Mouse (Mus musculus) MEL (cell line): ENCODE measurements around the gene Lrrc32. TPM values are rescaled to one million over a fixed set of nuclear protein-coding genes. Genes with fewer than 3 reads are reported as not detected.

ENCODE experiments used
- DNase-seq: peaks from one replicate; pipeline ENCODE4 v3.0.0; 2011; ENCODE audit warnings: low read depth, low spot score
- H3K27ac ChIP-seq: 2 replicates; pipeline ENCODE4 v1.5.1; 2012; ENCODE audit warnings: low read depth, mild to moderate bottlenecking, control low read depth, low read length, moderate library complexity; ENCODE audit not compliant: control insufficient read depth
- H3K27me3 ChIP-seq, 2 experiments: fragments of 150-350 bp in 1 of 2; sonication (generic) in 1 of 2; 2 replicates each; pipeline ENCODE4 v1.6.1; 2012; ENCODE audit warnings: low read length in 2 of 2, mild to moderate bottlenecking in 2 of 2, improper control_type of control experiment in 1 of 2, moderate library complexity in 1 of 2; ENCODE audit not compliant: insufficient read depth in 2 of 2, control insufficient read depth in 1 of 2
- H3K36me3 ChIP-seq, 2 experiments: 2 replicates each; pipeline ENCODE4 v1.6.1; 2012 to 2014; ENCODE audit warnings: low read length in 2 of 2, improper control_type of control experiment in 1 of 2, inconsistent platforms in 1 of 2, mild to moderate bottlenecking in 1 of 2; ENCODE audit not compliant: insufficient read depth in 2 of 2, control insufficient read depth in 1 of 2
- H3K4me1 ChIP-seq, 2 experiments: fragments of 150-350 bp in 1 of 2; sonication (generic) in 1 of 2; 2 replicates each; pipeline ENCODE4 v1.6.1; 2012; ENCODE audit warnings: low read length in 2 of 2, improper control_type of control experiment in 1 of 2, mild to moderate bottlenecking in 1 of 2; ENCODE audit not compliant: insufficient read depth in 2 of 2, control insufficient read depth in 1 of 2
- H3K4me3 ChIP-seq, 2 experiments: fragments of 150-350 bp in 1 of 2; sonication (generic) in 1 of 2; 2 replicates each; pipeline ENCODE4 v1.5.1; 2012; ENCODE audit warnings: low read depth in 2 of 2, low read length in 2 of 2, mild to moderate bottlenecking in 2 of 2, moderate library complexity in 2 of 2, control low read depth in 1 of 2, improper control_type of control experiment in 1 of 2; ENCODE audit not compliant: control insufficient read depth in 1 of 2, insufficient read depth in 1 of 2
- H3K79me2 ChIP-seq: 2 replicates; pipeline ENCODE4 v1.6.1; 2012; ENCODE audit warnings: mild to moderate bottlenecking, low read length, moderate library complexity; ENCODE audit not compliant: control insufficient read depth, poor library complexity, insufficient read depth
- H3K9ac ChIP-seq: 2 replicates; pipeline ENCODE4 v1.6.1; 2012; ENCODE audit warnings: low read depth, mild to moderate bottlenecking, control low read depth, low read length, moderate library complexity; ENCODE audit not compliant: control insufficient read depth, poor library complexity, severe bottlenecking
- H3K9me3 ChIP-seq: fragments of 150-350 bp; sonication (generic); replicated peaks from 2 replicates; pipeline ENCODE4 v1.6.1; 2012; ENCODE audit warnings: mild to moderate bottlenecking, low read length, improper control_type of control experiment, moderate library complexity; ENCODE audit not compliant: insufficient read depth
- BHLHE40 ChIP-seq: IDR thresholded peaks from 2 replicates; pipeline ENCODE4 v1.6.1; 2012; ENCODE audit warnings: low read depth, mild to moderate bottlenecking, inconsistent platforms, low read length, improper control_type of control experiment, borderline replicate concordance
- CHD1 ChIP-seq: IDR thresholded peaks from 2 replicates; pipeline ENCODE4 v1.6.1; 2012; ENCODE audit warnings: low read depth, mild to moderate bottlenecking, inconsistent platforms, low read length, improper control_type of control experiment
- ETS1 ChIP-seq: IDR thresholded peaks from 2 replicates; pipeline ENCODE4 v1.6.1; 2012; ENCODE audit warnings: low read depth, mild to moderate bottlenecking, inconsistent platforms, low read length, improper control_type of control experiment, moderate library complexity
- HCFC1 ChIP-seq: IDR thresholded peaks from 2 replicates; pipeline ENCODE4 v1.6.1; 2012; ENCODE audit warnings: low read depth, mild to moderate bottlenecking, inconsistent platforms, low read length, improper control_type of control experiment, moderate library complexity
- JUND ChIP-seq: IDR thresholded peaks from 2 replicates; pipeline ENCODE4 v1.6.1; 2011; ENCODE audit warnings: low read depth, mild to moderate bottlenecking, improper control_type of control experiment, low read length
- KAT2A ChIP-seq: conservative IDR thresholded peaks from 2 replicates; pipeline ENCODE4 v1.6.1; 2012; ENCODE audit warnings: low read depth, low read length, improper control_type of control experiment, inconsistent platforms
- MAFK ChIP-seq: IDR thresholded peaks from 2 replicates; pipeline ENCODE4 v1.6.1; 2011; ENCODE audit warnings: low read depth, mild to moderate bottlenecking, low read length, improper control_type of control experiment, borderline replicate concordance
- MEF2A ChIP-seq: IDR thresholded peaks from 2 replicates; pipeline ENCODE4 v1.6.1; 2014; ENCODE audit warnings: low read depth, mild to moderate bottlenecking, inconsistent platforms, low read length, improper control_type of control experiment; ENCODE audit not compliant: poor library complexity, insufficient replicate concordance, severe bottlenecking; ENCODE audit errors: extremely low read depth
- MYB ChIP-seq: IDR thresholded peaks from 2 replicates; pipeline ENCODE4 v1.6.1; 2011; ENCODE audit warnings: mild to moderate bottlenecking, low read depth, low read length, improper control_type of control experiment
- MYC ChIP-seq: IDR thresholded peaks from 2 replicates; pipeline ENCODE4 v1.6.1; 2011; ENCODE audit warnings: low read depth, mild to moderate bottlenecking, low read length, improper control_type of control experiment, moderate library complexity
- NELFE ChIP-seq: IDR thresholded peaks from 2 replicates; pipeline ENCODE4 v1.6.1; 2011; ENCODE audit warnings: low read depth, low read length, improper control_type of control experiment
- NRF1 ChIP-seq: IDR thresholded peaks from 2 replicates; pipeline ENCODE4 v1.6.1; 2014; ENCODE audit warnings: low read depth, mild to moderate bottlenecking, inconsistent platforms, low read length, improper control_type of control experiment, moderate library complexity; ENCODE audit not compliant: poor library complexity, insufficient read depth, severe bottlenecking
- POLR2AphosphoS2 ChIP-seq: IDR thresholded peaks from 2 replicates; pipeline ENCODE4 v1.6.1; 2011; ENCODE audit warnings: low read length, improper control_type of control experiment
- SIN3A ChIP-seq: IDR thresholded peaks from 2 replicates; pipeline ENCODE4 v1.6.1; 2012; ENCODE audit warnings: low read length, improper control_type of control experiment, inconsistent platforms
- SMC3 ChIP-seq: IDR thresholded peaks from 2 replicates; pipeline ENCODE4 v1.6.1; 2011; ENCODE audit warnings: low read depth, low read length, improper control_type of control experiment
- TAL1 ChIP-seq: IDR thresholded peaks from 2 replicates; pipeline ENCODE4 v1.6.1; 2012; ENCODE audit warnings: mild to moderate bottlenecking, inconsistent platforms, low read length, moderate library complexity, mixed read lengths
- TCF12 ChIP-seq: IDR thresholded peaks from 2 replicates; pipeline ENCODE4 v1.6.1; 2014; ENCODE audit warnings: low read depth, mild to moderate bottlenecking, inconsistent platforms, low read length, improper control_type of control experiment, moderate library complexity
- USF1 ChIP-seq: IDR thresholded peaks from 2 replicates; pipeline ENCODE4 v1.6.1; 2014; ENCODE audit warnings: low read depth, mild to moderate bottlenecking, inconsistent platforms, low read length, improper control_type of control experiment, moderate library complexity
- ZC3H11A ChIP-seq: IDR thresholded peaks from 2 replicates; pipeline ENCODE4 v1.6.1; 2012; ENCODE audit warnings: low read depth, mild to moderate bottlenecking, inconsistent platforms, low read length, improper control_type of control experiment
- ZKSCAN1 ChIP-seq: IDR thresholded peaks from 2 replicates; pipeline ENCODE4 v1.6.1; 2012; ENCODE audit warnings: low read depth, mild to moderate bottlenecking, inconsistent platforms, low read length, improper control_type of control experiment, moderate library complexity
- ZNF384 ChIP-seq: IDR thresholded peaks from 2 replicates; pipeline ENCODE4 v1.6.1; 2012; ENCODE audit warnings: low read depth, mild to moderate bottlenecking, inconsistent platforms, low read length, improper control_type of control experiment
- polyA plus RNA-seq, 2 experiments: library from polyadenylated mRNA; stranded (reverse) in 1 of 2; unstranded in 1 of 2; fragments of >175 nt in 1 of 2; fragments of >200 nt in 1 of 2; gene quantifications; 2 replicates each; pipeline versions ENCODE4 v1.2.1 to v1.2.4; 2012; ENCODE audit warnings: low replicate concordance in 2 of 2, low read depth in 1 of 2; ENCODE audit not compliant: insufficient read length in 2 of 2, insufficient read depth in 1 of 2, missing spikeins in 1 of 2
- total RNA-seq: library from RNA; depleted of rRNA; stranded (reverse); fragments of 300-350 nt; gene quantifications from 2 replicates; pipeline ENCODE4 v1.2.3, GENCODE M21; 2012

Gene Lrrc32
- total and polyA plus RNA-seq, 3 experiments, result not detected

DNA sequence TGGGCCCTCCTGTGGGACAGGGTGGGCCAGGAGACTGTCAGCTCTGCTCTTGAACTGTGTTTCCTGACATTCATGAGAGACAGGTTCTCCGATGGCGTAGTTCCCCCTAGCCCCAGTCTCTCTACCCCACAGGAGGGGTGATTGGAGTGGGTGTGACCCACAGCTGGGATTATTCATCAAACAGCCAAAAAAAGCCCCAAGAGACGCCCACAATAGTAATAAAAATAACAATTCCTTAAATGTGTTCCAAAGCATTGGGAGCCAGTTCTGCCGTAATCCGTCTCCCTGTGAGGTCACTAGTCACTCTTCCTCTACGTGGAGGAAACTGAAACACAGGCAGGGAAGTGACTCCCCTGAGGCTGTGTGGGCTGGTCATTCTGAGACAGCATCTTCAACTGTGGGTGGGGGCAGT lies 53.7 kb downstream of the Lrrc32 start:
- TF ChIP-seq NRF1 (no peak), NELFE (no peak), USF1 (no peak), MAFK (no peak), ZC3H11A (no peak), MEF2A (no peak), ZNF384 (no peak), ETS1 (no peak), JUND (no peak), MYB (no peak), HCFC1 (no peak), BHLHE40 (no peak), POLR2AphosphoS2 (no peak), TCF12 (no peak), SMC3 (no peak), SIN3A (no peak), CHD1 (no peak), ZKSCAN1 (no peak), MYC (no peak), TAL1 (no peak)
- no peak overlapping the region for H3K4me3 ChIP-seq
- no peak overlapping the region for H3K9ac ChIP-seq
- H3K79me2 ChIP-seq, result no peaks in the 10 kb centered on the region
- H3K27me3 ChIP-seq, result no peaks in the 10 kb centered on the region; a peak in 2 of 4 replicates
- no peak overlapping the region for H3K27ac ChIP-seq
- H3K4me1 ChIP-seq, result 0 out of 4 replicates have a peak, but pooled peaks cover 0 to 5% of the 10 kb centered on the region in 2 experiments
- DNase-seq, result no peak
- no peaks in the 10 kb centered on the region for H3K9me3 ChIP-seq
- no peaks in the 10 kb centered on the region for H3K36me3 ChIP-seq

GRCm38 (mm10) chr7:98543853-98544370 lies 54.8 kb downstream of the Lrrc32 start:
- no peak overlapping the region for H3K27ac ChIP-seq
- no peaks in the 10 kb centered on the region for H3K79me2 ChIP-seq
- H3K36me3 ChIP-seq, result no peaks in the 10 kb centered on the region
- peaks cover 2% of the 10 kb centered on the region in 2 experiments; a peak in 3 of 4 replicates for H3K27me3 ChIP-seq
- H3K4me3 ChIP-seq, result no peak overlapping the region
- no peak for TF ChIP-seq ZNF384
- TF ChIP-seq TCF12, result no peak
- TF ChIP-seq KAT2A, result no peak
- TF ChIP-seq, all 39 proteins: peak for 0
- Histone ChIP-seq H3K4me1 (0 out of 4 replicates have a peak, but pooled peaks cover 0 to 5% of the 10 kb centered on the region in 2 experiments), H3K9ac (no peak overlapping the region), H3K9me3 (no peaks in the 10 kb centered on the region)
- DNase-seq, result no peak
